Mouse (Mus musculus): ENCODE data around the gene Dclk1.

Dclk1 gene

DNA sequence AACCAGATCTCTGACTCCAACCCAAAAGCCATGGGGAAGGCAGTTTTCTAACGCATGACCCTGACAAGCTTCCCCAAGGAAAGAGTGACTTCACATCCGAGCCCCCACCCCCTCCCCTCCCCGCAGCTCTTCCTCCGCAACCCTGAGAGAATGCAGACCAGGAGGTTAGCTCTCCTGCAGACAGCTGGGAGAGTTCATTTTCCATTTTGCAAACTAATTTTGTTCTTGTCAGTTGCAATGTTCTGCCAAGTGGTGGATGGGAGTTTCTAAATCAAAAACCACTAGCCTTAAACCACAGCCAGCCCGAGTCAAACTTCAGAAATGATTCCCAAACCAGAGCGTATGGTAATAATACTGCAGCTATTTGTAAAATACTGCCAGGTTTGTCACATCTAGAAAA, 269.5 kb downstream of the Dclk1 start:
- no peak for DNase-seq (ENCODE audit: low spot score)

DNA sequence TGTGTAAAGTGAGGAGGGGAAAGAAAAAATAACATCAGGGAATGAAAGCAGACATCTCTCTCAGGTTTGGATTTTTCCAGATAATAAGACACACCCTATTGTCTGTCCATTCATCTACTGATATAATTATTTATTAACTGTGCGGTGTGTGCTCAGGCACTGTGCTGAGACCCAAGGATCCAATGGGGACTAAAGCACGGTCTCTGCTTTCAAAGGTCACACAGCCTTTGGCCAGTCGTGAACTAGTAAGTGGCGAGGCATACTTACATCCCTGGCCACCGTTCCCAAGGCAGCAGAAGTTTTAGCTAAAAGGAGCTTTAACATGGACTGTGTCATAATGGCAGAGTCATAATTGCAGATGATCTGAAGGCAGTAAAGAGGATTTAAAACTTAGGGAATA, 273.8 kb downstream of the Dclk1 start:
- no peak for DNase-seq (ENCODE audit: low spot score)

DNA sequence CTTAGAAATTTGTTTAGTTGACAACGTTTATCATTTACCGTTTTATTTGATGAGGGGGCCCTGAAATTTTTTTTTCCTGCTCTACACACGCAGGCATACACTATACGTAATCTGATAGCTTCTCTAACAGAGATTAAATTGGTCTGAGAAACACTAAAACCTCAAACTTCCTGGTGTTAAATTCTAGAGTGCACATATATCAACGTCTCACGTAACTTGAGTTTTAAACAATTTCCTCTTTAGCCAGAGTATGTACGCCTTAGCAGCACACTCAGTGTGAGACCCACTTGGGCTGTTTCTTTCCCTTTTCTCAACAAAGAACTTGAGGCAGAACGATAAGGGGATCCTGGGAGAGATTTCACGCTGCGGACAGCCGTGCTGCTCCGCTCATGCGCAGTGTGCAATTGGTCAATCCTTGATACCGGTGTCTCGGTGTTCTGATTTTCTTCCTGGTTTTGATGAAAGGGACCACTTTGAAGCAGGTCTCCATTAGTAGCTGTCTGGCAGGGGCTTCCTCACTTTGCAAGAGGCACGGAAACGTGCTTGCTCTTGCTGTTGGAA, 275.4 kb downstream of the Dclk1 start:
- no peak for DNase-seq (ENCODE audit: low spot score)

DNA sequence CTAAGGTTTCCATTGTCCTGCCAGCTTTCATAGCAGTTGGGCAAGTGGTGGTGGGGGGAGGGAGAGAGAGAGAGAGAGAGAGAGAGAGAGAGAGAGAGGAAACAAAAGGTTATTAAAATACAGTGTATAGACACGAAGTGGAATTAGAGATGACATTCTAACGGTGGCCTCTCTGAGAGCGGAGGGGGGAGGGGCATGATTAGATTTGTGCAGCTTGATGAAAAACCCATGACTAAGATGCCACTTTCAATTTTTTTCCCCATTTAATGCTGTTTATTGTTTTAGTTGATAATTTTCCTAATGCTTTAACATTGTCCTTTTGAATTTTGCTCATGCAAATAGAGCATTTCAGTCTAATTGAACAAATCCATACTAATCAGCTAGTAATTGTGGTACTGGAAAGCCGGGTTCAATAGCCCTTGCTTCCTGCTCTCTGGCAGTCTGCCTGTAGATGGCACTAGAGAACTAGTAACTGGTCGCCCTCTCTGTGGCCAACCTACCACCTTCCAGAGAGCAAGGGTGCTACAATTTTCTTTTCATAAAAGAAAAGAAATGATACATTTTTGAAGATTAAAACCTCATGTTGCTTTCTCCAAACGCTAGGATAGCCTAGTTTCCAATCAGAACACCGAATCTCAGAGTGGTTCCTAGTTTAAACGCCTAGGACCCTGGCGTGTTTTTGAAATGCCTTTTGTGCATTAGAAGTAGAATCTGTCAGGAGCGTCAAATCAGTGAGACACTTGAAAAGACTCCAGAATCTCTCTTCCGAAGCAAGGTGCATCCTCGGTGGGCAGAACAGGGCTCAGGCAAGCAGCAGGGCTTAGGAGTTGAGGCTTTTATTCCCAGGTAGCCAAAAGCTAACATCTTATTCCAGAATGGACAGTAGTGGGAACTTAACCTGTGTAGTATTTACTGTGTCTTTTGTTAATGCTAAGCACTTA, 278.3 kb downstream of the Dclk1 start:
- DNase-seq (ENCODE audit: low spot score), result peak; percentile 61

DNA sequence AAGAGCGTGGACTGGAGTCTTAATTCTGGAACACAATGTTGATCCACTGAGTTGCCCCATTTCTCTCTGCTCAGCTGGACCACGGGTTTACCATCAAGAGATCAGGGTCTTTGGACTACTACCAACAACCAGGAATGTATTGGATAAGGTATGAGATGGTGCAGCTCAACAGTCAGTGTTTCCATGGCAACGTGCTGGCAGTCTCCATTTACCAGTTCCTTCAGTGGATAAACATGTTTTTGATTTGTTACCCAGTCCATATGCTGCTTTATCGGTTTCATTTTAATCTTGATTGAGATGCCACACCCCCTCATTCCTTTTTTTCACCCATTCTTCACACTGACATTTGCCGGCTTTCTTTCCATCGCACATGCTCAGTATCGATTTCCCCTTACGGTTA, 279.6 kb downstream of the Dclk1 start:
- DNase-seq (ENCODE audit: low spot score), result no peak

DNA sequence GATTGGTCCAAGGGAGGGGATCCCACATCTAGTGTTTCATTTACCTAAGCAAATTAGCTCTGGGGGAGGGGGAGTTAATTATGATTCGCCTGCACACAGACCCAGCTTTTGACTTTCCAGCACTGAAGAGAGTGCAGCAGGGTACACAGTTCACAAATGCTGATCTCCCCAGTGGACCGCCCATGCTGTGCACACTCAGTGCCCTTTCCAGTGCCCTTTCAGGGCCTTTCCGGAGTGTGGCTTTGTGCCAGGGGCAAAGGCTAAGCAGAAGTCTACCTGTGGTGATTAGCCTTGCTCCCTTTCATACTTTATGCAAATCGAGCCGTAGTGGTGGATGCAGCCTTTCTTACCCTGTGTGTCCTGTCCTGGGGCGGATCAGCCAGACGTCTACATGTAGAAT, 281.1 kb downstream of the Dclk1 start:
- no peak for DNase-seq (ENCODE audit: low spot score)

DNA sequence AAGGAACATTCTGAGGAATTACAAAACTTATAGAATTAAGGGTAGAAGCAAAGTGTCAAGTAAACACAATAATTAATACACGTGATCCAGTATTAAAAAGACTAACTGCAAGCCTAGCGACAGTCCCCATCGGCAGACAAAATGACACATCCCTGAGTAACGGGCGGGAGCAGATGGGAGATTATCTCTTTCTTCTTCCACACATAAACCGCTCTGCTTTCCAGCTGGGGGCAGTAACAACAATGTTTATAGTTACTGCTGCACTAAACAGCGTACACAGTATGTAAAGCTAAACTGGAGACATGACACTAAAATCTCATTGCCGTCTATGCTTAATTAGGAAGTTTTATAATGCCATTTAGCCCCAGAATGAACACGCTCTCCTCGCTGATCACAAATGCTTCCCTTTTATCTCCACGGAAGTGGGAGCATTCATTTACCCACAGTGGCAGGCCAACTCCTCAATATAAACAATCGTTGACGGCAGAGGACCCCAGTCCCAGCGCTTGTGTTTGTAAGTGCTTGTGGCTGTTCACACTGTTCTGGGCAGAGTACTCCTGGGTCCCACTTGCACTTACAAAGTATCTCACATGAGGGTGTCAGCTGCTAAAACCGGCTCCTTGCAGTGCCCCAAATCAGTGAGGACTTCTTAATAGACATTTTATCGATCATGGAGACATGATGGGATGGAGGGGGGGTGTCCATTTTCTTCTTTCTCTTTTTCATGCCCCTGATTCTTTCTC, 281.7 kb downstream of the Dclk1 start:
- no peak for DNase-seq (ENCODE audit: low spot score)

DNA sequence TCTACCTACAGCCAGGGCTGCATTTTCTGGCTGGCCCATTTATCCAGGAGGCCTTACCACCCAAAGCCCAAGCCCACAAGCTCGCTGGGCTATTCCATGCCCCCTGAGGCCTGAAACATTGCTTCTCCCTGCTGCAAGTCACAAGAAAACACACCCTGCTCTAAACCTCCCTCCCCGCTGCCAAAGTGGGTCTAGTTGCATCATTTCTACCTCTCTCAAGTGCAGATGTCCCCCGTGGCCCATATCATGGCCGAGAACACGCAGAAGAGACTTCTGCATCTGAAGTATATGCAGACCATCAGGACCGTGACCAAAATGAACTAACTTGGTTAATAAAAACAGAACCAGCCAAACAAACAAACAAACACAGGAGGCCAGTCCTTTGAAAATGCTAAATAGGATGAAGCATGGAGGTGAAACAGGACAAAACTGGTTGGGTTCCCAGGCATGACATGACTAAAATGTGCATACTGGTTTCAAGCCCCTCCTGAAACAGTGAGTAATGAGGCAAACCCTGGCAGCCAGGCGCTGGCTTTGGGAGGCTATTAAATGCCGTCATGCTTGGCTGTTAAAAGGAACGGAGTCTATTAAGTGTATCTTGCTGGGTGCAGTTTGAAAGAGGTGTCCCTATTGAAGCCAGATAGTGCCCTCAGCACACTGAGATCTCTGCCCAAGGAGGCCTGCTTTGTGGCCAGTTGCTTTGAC, 282.5 kb downstream of the Dclk1 start:
- DNase-seq (ENCODE audit: low spot score), result no peak

DNA sequence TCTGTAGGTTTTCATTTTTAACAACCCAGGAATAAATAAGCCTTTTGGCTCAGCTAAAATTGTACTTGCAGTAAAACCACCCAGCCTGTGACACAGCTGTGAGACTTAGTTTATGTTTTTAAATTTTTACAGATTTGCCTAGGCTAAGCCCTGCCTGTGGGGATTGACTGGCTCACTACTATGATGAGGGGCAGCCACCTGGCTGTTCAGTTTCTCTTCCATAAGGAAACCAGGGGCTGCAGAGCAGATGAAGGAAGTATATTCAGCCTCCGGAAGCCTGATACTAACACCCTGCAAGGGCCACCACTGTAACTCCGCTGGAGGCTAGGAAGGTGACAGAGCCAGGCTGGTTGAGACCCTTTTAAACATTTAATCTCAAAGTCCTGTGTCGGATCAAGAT, 284.3 kb downstream of the Dclk1 start:
- DNase-seq (ENCODE audit: low spot score), result no peak

DNA sequence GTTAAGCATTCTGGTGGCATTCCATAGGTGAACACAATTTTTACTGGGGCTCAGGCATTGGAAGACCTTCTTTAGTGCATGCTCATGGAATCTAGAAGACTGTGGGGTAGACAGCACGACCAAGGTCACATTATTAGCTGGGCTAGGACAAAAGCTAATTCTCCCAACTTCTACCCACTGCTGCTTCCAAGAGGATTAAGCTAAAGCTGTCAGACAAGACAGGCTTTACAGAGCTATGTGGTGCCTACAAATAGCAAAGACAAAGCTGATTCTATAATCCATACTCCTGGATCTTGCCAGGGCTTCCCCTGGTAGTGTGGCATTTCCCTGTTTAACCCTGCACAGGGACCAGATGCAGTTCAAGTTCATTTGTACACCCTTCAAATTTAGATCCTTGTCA, 285.4 kb downstream of the Dclk1 start:
- no peak for DNase-seq (ENCODE audit: low spot score)

DNA sequence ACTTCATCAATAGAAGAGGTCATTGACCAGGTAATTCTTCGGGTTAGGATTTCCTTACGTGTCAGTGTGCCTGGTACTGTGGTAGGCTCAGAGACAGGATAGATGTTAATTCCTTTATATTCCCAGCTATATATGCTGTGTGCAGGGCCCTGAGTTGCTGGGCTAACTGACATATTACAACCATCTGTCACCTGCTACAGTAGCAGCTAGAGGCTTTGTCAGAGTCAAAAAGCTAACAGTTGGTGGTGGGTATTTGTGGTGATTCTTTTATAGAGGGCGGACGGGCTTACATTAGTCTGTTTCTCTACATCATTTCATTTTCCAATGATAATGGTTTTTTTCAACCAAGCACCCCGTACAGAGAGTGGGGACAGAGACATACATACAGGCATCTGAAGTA, 285.8 kb downstream of the Dclk1 start:
- no peak for DNase-seq (ENCODE audit: low spot score)

DNA sequence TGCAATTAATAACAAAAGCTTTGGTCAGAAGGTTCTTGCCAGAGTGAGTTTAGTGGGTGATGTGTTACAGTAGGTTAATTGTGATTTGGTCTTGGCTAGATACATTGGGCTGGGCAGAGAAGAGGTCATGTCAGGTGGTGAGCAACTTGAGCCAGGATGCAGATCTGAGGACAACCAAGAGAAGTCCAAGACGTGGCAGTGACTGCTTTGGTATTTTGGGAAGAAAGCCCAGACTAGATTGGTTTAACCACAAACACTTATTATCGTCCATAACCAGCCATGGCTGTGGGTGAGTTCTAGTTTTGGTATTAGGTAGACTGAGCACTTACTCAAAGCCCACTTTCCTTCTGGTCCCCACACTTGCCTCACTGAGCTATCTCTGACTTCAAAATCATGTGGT, 287.2 kb downstream of the Dclk1 start:
- no peak for DNase-seq (ENCODE audit: low spot score)

DNA sequence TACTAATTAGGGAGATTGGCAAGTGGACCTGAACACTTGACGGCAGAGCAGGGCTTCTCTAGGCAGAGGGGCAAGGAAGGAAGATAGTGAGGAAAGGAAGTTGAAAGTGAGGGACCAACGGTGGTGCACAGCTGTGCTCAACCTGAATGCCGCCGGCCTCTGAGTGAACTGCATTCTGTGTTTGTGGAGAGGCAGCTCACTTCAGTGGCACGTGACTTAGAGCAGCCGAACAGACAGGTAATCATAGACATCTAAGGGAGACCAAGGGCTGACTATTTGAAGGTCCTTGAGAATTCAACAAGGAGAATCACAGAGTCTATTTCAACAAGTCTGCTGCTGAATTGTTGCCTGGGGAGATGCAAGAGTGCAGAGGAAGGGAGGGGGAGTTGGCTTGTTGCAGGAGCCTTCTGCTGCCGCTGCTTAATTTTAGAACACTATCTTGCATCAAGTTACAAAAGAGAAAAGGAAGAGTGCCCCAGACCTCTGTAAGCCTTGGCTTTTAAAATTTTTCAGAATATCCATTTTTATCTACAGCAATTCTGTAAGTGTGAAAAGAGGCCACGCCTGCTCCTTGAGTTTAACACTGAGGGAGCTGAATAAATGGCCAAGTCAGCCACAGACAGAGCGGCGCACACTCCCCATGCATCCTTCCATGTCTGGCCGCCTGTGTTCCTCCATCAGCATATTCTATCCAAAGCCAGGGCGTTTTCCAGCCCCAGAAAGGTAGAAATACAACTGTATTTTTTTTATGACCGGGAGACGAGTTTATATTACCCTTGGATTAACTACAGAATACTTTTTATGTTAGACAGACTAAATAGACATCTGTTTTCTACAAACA, 289.3 kb downstream of the Dclk1 start:
- no peak for DNase-seq (ENCODE audit: low spot score)

DNA sequence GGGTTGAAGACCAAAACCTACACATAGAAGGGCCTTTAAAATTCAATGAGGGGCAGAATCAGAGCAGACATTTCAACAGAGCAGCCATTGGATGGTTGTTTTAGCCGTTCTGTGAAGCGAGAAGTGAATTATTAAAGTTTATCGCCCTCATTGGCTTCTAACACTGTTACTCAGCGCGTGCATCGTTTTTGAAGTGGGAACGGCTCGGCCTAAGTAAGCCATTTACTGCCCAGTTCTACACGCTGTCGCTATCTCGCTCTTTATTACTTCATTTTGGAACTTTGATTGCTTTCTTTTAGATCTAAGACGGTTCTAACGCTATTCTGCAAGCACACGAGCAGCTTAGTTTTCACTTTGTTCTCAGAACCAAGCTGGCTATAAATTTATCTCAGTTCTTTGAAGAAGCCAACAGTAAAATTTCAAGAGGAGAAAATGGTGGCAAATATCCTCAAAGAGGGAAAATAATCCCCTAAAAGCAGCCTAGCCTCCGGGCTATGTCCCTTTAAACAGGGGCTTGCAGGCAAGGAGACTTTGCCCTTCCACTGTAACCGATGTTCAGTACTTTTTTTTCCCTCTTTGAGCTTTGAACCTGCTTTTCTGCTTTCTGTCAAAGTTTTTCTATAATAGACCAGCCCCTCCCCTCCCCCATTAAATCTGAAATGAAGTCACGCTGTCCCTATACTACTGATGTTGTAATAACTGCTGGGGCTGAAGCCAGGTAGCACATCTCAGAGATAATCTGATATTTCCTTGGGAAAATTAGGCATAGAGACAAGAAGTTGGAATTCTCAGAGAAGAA, 290.2 kb downstream of the Dclk1 start:
- DNase-seq (ENCODE audit: low spot score), result no peak

DNA sequence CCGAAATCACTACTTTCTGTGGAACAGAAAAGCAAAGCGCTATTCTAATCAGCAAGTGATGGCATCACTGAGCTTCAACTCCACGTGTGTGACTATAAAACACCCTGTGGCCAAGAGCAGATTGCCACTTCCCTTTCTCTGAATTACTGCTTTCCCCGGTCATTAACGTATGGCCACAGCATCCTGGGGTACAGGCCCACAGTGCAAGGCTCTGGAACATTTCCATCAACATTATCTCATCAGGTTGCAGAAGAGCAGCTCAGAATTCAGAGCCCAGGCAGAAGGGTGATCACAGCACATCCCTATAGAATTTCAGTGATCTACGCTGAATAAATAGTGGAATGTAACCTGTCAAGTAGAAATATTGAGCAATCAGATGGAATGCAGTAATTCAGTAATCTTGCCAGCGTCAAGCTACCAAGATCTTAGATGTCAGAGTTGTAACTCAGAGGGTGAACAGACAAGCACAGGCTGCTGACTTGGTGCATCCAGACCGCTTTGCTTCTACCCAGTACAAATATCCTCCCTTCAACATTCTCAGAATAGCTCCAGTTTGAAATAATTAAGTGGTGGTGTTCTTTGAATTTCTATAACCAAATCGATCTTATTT, 293.5 kb downstream of the Dclk1 start:
- no peak for DNase-seq (ENCODE audit: low spot score)

DNA sequence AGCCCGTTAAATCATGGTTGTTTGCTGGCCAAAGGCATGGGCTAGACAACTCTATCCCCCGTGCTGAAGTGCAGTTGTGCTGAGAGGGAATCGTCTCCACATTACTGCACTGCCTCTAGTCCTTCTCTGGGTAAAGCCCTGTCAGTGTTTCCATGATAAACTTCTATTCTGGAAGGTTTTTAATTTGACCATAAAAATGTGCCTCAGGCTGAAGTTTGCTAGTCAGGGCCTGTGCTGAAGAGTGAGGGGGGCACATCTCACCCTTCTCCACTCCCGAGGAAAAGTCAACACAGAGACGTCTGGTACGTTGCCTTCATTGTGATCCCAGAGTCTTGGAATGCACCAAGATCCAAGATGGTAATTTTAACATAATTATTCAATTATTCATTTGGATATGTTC, 294.7 kb downstream of the Dclk1 start:
- DNase-seq (ENCODE audit: low spot score), result no peak

DNA sequence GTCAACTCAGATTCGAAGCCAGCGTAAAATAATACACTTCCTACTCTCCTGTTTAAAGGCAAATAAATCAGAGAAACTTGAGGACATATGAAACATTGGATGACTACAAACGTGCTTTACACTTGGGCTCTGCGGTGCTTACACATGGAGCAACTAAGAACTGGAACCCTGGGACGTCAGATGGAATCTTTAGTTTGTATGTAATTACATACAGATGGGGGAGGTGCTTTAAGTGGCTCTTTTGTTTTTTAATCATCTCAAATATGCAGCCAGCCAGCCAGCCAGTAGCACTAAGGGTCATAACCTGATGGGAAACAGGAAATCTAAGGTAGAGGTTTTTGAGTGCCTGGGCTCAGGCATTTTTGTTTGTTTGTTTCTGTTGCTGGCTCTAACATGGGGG, 295.6 kb downstream of the Dclk1 start:
- no peak for DNase-seq (ENCODE audit: low spot score)

DNA sequence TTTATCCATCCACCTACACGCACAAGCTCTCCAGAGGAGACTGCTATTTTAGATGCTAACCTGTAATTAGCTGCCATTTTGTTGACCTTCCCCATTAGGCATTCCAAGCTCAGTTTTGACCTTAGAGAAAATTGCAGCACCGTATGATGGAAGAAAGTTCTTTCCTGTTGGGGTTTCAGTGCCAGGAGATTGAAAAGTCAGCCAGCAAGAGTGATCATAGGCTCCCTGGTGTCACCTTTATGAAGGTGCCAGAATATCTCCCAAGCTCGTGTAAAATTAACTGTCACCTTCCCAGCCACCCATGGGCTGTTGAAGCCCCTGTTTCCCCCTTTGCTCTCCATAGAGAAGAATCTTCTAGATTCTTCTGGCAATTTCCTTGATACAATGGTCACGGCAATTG, 297.2 kb downstream of the Dclk1 start:
- DNase-seq (ENCODE audit: low spot score), result no peak

DNA sequence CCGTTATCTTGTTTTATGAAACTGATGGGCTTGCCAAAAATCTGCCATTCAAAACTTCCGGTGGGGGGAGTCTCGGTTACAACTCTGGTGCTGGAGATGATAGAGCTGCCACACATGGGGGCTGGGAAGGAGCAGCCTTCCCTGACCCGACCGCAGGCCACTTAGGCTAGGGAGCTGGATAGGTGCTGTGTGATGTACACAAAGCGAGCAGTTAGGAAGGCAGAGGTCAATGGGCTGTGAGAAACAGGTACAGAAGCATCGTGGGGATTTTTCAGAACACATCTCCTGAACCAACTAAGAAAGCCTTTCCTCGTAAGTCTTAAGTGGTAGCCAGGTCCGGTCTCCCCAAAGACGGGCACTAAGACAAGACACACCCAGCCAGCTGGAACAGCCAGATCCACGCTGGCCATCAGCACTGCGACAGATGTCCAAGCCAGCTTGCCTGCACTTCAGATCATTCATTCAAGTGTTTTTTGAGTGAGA, 297.7 kb downstream of the Dclk1 start:
- no peak for DNase-seq (ENCODE audit: low spot score)

All from ovary, postnatal 14 days (tissue).